Mouse (Mus musculus) telencephalon, adult 2 months (tissue): Measurements from ENCODE around the gene Snx22.

Experiments
- DNase-seq: peaks from one replicate; pipeline ENCODE4 v3.0.0-alpha.2; 2011; ENCODE audit warnings: low read depth, low spot score

The Snx22 gene

DNA sequence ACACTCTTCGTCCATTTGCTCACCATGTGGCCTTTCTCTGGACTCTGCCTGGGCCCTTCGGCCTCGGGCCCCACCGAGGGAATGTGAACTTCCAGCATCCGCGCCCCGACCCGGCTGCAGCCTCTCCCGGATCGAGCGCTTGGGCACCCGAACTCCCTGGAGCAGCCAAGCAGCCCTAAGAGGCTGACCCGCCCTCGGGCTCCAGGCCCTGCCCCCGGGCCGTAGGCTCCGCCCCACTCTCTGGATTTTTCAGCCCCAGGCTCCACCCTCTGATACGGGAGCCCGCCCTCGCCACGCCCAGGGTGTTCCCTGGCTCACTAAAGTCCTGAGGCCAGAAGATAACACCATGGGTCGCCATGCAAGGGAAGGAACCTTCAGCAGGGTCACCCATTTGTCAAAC is at the start of gene Snx22:
Gene Snx22, minus strand, starts transcription at position 137 of the 400 bp plus-strand sequence.
- no peak for DNase-seq

DNA sequence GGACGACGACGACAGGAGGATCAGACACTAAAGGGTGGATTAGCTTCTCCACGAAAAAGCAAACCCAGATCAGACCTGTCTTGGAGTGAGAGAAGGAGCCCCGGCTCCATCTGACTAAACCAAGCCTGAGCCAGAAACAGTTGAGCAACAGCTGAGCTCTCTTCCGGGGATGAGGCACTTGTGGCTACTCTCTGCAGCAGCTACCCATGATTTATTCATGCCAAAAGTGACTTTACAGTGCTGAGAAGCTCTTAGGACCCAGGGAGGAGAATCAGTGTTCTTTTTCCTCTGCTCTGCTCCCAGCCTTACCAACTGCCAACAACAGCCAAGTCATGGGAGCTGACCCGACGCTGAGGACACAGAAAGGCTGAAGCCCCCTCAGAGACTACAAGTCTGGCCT is 47.4 kb upstream of the Snx22 start:
- DNase-seq, result no peak

DNA sequence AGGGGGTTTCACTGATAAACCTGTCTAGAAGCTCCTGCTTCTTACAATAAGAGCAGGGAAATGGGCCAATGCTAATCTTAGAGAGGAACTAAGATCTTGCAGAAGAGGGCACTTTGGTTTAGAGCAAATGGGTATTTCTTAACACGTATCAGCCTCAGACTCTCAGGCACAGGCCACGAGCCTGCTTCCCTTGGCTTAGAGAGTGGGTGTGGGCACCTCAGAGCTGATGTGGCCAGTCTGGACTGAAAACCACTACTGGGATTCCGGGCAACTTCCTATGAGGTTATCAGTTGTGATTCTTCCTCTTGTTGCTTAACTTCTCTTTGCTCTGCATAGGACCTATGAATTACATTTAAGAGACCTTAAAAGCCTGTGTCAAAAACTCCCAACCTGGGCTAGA is 44.8 kb upstream of the Snx22 start:
- no peak for DNase-seq

GRCm38 (mm10) chr9:66110611-66111379 is 41.3 kb upstream of the Snx22 start:
- no peak for DNase-seq

GRCm38 (mm10) chr9:66110126-66110525 is 40.6 kb upstream of the Snx22 start:
- no peak for DNase-seq

GRCm38 (mm10) chr9:66109574-66109973 is 40.1 kb upstream of the Snx22 start:
- DNase-seq, result no peak

- no peak for DNase-seq
These were observed 35.6 kb upstream of the Snx22 start for GRCm38 (mm10) chr9:66105168-66105567.

- DNase-seq, result no peak
These were observed 35.1 kb upstream of the Snx22 start for GRCm38 (mm10) chr9:66104601-66105000.

DNA sequence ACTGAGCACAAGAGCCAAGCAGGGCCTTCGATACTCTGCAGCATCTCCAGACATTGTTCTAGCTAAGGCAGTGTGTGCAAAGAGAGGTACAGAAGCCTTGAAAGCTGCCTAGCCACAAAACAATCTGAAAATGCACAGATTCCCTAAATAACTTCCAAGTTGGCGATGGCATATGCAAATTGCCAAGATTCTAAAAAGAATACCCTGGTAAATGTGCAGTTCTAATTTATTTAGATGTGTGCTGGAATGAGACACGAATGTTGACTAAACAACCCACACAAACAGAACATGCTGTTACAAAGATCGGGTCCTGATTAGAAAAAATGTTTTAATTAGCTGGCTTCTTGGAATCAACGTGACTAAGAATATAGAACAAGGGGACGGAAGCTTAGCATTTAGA is 33.1 kb upstream of the Snx22 start:
- no peak for DNase-seq

- peak; percentile 78 for DNase-seq
These were observed 32.1 kb upstream of the Snx22 start for GRCm38 (mm10) chr9:66101577-66101976.

GRCm38 (mm10) chr9:66092664-66093063 is 23.1 kb upstream of the Snx22 start:
- no peak for DNase-seq

- DNase-seq, result no peak
These were observed 22.1 kb upstream of the Snx22 start for GRCm38 (mm10) chr9:66091327-66092231.

GRCm38 (mm10) chr9:66090593-66091244 is 21.2 kb upstream of the Snx22 start:
- DNase-seq, result no peak

DNA sequence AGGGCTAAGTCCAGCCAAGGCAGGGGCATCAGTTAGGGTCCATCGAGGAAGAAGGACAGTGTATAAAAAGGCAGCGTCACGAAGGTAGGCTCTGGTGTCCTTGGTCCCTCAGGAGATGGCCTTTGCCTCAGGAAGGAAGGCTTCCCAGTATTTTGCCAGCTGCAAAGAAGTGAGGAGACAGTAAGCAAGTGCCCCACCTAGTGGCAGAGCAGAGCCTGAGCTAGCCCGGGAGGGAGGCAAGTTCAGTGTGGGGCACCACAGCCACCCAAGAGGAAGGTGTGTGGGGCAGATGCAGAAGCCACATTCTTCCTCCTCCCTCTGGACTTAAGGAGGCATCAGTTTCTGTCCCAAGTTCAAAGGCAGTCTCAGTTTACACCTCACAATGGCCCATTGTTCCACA is 18.9 kb upstream of the Snx22 start:
- no peak for DNase-seq

- DNase-seq, result no peak
These were observed 17.5 kb upstream of the Snx22 start for GRCm38 (mm10) chr9:66087062-66087461.

DNA sequence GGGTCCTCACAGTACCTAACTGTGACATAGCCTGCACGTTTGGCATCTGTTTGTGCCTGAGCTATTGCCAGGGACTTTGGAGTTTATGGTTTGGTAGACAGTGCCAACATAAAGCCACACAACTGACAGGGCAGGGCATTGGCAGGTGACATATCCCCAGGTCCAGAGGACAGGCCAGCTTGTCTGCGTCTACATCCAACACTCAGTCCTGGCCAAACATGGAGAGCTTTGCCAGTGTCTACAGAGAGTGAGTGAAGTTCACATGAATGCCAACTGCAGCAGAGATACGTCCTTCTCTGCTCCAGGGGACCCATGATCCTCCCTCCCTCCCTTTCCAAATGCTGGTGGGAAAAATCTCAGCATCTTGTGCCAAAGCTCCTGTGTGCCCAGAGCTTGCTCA is 14.7 kb upstream of the Snx22 start:
- no peak for DNase-seq

GRCm38 (mm10) chr9:66081999-66082398 is 12.5 kb upstream of the Snx22 start:
- no peak for DNase-seq

GRCm38 (mm10) chr9:66080804-66081459 is 11.4 kb upstream of the Snx22 start:
- DNase-seq, result no peak

GRCm38 (mm10) chr9:66078493-66078892 is 9.0 kb upstream of the Snx22 start:
- no peak for DNase-seq

DNA sequence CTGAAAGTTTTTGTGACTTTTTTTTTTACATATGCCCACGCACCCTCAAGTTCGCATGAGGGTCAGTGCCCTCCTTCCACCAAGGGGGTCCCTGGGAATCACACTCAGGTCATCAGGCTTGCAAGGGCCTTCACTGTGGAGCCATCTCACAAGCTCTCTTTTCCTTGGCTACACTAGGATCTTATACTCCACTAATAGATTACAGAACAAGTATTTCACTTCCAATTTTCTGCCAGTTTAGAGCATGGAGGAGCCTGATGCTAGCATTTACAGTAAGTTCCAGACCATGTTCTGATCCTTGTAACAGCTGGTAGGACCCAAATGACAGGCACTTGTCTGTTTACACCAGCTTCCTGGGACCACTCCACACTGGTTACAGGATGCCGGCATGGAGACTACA is 8.6 kb upstream of the Snx22 start:
- DNase-seq, result no peak

DNA sequence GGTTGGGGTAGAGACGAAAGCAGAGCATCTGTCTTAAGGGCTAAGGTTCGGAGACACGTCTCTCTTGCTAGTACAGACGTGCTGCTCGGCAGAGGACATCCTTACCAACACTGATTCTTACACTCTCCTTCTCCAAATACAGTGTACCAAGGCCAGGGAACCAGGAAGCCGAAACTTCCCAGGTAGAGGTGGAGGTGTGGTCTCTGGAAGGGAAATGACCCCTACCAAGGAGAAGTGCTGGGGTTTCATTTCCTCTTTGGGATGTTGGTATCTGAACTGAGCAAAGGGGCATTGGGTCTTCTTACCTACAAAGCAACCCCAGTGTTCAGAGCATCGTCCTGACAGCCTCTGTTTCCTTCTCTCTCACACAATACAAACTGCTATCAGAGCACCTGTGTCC is 3.2 kb upstream of the Snx22 start:
- no peak for DNase-seq

GRCm38 (mm10) chr9:66070151-66070550 is 632 bp upstream of the Snx22 start:
- DNase-seq, result no peak
